Mouse (Mus musculus) right cerebral cortex, postnatal 36 days (tissue): Measurements from ENCODE around the gene Map9.
"Not testable (repeated sequence)": the region's sequence is repeated elsewhere in the genome, so short reads cannot be mapped to it uniquely, and the experiment has no call there.

Source experiments
- DNase-seq, 2 experiments: peaks; one replicate each; pipeline ENCODE4 v3.0.0; 2022; ENCODE audit warnings: low spot score in 2 of 2, mixed read lengths in 1 of 2

Gene Map9

DNA sequence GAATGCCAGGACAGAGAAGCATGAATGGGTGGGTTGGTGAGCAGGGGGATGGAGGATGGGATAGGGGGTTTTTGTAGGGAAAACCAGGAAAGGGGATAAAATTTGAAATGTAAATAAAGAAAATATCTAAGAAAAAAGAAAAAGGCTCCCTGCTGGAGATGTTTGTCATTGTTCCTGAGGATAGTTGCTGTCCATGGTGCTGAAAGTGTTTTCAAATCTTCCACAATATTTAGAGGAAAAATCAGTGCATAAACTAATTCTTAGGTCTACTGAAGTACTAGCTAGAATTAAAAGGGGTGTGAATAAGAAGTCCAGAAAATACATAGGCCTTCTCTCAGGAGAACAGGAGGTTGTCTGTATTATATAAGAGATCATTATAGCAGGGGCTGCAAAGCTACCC lies 54.6 kb downstream of the Map9 start:
- DNase-seq: no peak

DNA sequence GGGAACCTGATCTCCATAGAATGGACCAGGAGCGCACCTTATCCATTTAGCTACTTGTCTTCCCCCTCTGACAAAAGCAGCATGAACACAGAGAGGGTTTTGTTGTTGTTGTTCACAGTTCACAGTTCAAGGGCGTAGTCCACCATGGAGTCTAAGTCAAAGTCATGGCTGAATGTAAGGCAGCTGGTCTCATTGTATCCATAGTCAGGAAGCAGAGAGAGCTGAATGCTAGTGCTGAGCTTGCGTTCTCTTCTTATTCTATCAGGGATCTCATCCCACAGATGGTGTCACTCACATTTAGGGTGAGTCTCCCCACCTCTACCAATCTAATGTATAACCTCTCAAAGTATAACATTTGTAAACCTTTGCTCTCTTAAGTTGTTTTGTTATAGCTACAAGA lies 60.1 kb downstream of the Map9 start:
- DNase-seq: no peak

DNA sequence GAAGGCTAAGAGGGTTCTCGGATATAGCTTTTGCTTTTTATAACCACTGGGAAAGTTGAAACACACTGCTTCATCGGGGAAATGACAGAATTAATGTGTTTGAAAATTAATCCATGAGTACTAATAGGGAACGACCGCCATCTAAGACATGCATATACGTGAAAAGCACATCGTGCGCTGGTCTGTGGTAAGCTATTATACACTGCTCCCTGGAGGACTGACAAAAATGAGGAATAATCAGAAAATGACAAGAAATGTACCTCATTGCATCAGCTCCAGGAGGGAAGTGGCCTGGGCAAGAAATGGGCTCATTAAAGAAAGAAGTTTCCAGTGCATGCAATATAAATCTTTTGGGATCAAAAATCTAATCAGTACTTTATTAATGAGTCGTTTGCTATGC lies 77.5 kb downstream of the Map9 start:
- DNase-seq: no peak

DNA sequence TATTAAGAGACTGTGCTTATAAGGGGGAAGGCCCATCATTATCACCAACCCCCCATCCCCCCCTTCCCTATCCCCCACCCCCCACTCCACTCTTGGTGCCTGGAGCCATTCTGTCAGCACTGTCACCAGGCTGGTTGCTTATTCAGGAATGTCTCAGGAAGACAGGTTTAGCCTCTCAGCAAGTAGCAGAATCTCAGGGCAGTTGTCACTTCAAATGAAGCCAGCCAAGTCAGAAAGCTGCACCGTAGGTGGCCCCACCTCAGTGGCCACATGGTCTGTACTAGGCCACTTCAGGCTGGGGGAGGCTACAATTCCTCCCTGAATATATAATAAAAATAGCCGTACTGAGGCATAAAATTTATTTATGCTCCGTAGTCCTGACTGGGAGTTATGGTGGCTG lies 83.1 kb downstream of the Map9 start:
- no peak for DNase-seq

DNA sequence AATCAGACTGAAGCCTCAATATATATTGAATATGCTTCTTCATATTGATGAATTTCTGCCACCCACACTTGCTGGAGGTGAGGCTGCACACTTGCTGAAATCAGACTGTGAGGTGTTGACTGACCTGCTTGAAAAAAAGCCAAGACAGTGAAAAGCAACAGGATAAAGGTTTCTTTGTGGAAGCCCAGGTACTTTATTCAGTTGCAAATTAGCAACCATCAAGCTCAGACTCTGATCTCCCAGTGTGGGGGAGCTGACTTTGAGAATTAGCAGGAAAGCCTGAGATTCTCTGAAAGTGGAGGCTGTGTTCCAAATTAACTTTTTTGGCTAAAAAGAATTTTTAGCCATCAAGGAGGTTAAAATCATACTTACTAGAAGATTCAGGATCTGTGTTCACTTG lies 83.8 kb downstream of the Map9 start:
- not testable (repeated sequence) for DNase-seq
